Mouse (Mus musculus): ENCODE measurements around the gene Myh2.

- TF ChIP-seq CHD2 (IDR thresholded peaks at IDR 0.05; ENCODE audit: low read depth, low read length) (no peak), ZC3H11A (IDR thresholded peaks at IDR 0.05; ENCODE audit: borderline replicate concordance, low read depth, low read length) (no peak), HCFC1 (IDR thresholded peaks at IDR 0.05; ENCODE audit: borderline replicate concordance, insufficient read depth, low read length) (no peak), ZNF384 (IDR thresholded peaks at IDR 0.05; ENCODE audit: low read depth, low read length) (no peak), MAFK (IDR thresholded peaks at IDR 0.05; ENCODE audit: insufficient read depth, low read depth, low read length) (no peak)
Observed at GRCm38 (mm10) chr11:67241051-67241450, 70.2 kb downstream of the Myh2 start.
